Mouse (Mus musculus) thymus, adult 18-20 months (tissue): Measurements from ENCODE around the gene Ttc12.
A peak's percentile ranks its signal among the peaks of the same experiment; 100 is the strongest.

ENCODE experiments used
- DNase-seq, 2 experiments: peaks; one replicate each; pipeline ENCODE4 v3.0.0; 2022; ENCODE audit warnings: mixed read lengths in 2 of 2

Ttc12 gene

GRCm38 (mm10) chr9:49488912-49489895, 3.2 kb upstream of the Ttc12 start:
- peak; percentile 62 to 68 for DNase-seq

GRCm38 (mm10) chr9:49488258-49488657, 2.2 kb upstream of the Ttc12 start:
- DNase-seq, result no peak

DNA sequence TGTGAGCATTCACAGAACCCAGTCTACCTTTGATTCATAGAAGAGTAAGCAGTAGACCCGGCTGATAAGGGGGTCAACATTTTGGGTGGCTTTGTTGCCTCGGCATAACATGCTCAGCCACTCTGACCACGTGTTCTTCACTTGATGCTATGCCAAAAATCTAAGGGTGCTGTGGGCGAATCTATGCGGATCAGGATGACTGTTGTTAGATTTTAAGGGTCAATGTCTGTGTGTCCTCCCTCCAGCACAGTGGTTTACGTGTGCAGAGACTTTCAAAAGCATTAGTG, 1.6 kb upstream of the Ttc12 start:
- DNase-seq, result no peak

GRCm38 (mm10) chr9:49486805-49487656, 1.0 kb upstream of the Ttc12 start:
- no peak for DNase-seq

- DNase-seq, result no peak
Observed at GRCm38 (mm10) chr9:49485250-49485891, 654 bp downstream of the Ttc12 start.

- no peak for DNase-seq
Observed at GRCm38 (mm10) chr9:49483316-49483715, 2.7 kb downstream of the Ttc12 start.

GRCm38 (mm10) chr9:49472126-49472525, 13.9 kb downstream of the Ttc12 start:
- no peak for DNase-seq

DNA sequence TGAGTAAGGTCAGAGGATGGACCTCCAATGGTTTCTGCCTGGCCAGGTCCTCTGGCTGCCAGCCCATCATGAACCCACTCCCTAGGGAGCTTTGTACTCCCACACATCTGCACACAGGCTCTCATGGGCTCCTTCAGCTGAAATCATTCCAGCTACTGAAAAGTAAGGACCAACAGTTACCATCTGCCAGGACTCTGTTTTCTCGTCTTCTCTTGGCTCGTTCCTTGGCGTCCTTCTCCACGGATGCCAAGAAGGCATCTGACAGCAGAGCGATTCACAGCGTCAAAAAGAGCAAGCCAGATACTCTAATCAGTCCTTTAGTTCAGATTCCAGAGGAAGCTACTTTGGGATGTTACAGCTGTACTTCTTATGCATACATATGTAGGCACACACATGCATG, 15.1 kb downstream of the Ttc12 start:
- DNase-seq, result no peak

DNA sequence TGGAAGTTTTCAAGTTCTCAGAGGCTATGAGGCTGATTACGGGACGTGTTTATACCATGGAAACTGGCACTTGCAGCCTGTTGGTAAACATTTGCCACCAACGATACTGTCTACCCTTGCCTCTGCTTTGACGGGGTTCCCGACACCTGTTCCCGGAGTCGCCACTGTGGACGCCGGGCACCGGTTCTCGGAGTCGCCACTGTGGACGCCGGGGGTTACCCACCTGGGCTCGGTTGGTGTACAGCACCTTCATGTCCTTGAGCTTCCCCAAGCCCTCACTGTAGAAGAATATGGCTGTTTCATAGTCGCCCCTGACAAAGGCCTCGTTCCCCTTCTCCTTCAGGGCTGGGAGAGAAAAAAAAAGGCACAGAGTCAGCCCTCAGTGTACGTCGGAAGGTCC, 16.0 kb downstream of the Ttc12 start:
- no peak for DNase-seq

DNA sequence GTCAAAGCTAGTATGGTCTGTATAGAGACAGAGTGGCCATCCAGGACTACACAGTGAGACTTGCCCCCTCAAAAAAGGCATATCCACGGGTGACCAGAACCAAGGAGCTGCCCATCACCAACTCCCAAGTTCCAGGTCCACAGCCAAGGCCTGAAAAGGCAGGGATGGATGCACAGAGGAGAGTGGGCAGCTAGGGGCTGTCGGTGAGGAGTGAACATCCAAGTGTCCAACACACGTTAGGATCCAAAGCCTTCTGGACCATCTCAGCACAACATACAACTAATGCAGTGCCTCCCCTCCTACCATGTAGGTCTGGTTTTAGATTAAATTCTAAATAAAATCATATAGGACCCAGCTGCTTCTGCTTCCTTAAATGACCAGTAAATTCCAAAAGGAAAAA, 29.9 kb downstream of the Ttc12 start:
- DNase-seq, result no peak

GRCm38 (mm10) chr9:49452396-49452795, 33.6 kb downstream of the Ttc12 start:
- no peak for DNase-seq

GRCm38 (mm10) chr9:49450491-49450890, 35.5 kb downstream of the Ttc12 start:
- no peak for DNase-seq

- DNase-seq, result no peak
Observed at GRCm38 (mm10) chr9:49442621-49443020, 43.4 kb downstream of the Ttc12 start.

GRCm38 (mm10) chr9:49427478-49427877, 58.5 kb downstream of the Ttc12 start:
- DNase-seq, result no peak

DNA sequence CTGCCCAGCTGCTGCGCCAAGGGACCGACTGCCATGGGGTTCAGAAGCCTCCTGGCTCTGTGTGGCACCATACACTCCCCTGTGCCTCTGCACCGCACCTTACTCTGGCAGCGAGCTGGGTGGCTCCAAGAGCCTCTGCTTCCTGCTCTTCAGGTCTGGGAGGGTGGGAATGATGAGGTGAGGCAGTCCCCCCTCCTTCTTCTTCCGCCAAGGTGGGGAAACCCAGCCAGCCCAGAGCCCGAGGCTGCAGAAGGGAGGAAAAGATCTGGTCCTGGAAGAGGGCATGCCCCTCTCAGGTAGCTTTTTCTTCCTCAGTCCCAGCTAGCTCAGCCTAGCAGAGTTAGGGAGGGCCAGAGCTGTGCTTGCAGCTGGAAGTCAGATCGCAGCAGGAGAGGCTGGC, 59.1 kb downstream of the Ttc12 start, which contains the start of gene Ankk1:
Gene Ankk1, minus strand, starts transcription at position 101 of the 400 bp plus-strand sequence.
- no peak for DNase-seq

DNA sequence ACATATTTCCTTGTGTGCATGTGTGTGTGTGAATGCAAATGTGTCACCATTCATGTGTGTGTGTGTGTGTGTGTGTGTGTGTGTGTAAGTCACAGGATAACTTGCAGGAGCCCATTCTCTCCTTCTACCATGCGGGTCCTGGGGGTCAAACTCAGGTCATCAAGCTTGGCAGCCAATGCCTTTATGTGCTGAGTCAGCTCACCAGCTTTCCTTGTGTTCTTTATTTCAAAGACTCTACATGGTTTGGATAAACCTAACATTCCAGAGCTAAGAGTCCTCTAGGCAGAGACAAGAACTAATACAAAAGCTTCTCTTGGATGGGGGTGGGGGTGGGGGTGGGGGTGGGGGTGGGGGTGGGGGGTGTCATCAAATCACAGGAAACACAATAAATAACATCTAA, 60.4 kb downstream of the Ttc12 start:
- DNase-seq, result no peak

GRCm38 (mm10) chr9:49423866-49424265, 62.2 kb downstream of the Ttc12 start:
- no peak for DNase-seq

- no peak for DNase-seq
Observed at GRCm38 (mm10) chr9:49410621-49411020, 75.4 kb downstream of the Ttc12 start.

DNA sequence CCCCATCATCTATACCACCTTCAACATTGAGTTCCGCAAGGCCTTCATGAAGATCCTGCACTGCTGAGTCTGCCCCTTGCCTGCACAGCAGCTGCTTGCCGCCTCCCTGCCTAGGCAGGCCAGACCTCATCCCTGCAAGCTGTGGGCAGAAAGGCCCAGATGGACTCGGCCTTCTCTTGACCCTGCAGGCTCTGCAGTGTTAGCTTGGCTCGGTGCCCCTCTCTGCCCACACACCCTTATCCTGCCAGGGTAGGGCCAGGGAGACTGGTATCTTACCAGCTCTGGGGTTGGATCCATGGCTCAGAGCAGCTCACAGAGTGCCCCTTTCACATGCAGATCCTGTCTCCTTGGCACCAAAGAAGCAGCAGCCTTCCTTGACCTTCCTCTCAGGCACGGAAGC, 79.0 kb downstream of the Ttc12 start:
- no peak for DNase-seq

DNA sequence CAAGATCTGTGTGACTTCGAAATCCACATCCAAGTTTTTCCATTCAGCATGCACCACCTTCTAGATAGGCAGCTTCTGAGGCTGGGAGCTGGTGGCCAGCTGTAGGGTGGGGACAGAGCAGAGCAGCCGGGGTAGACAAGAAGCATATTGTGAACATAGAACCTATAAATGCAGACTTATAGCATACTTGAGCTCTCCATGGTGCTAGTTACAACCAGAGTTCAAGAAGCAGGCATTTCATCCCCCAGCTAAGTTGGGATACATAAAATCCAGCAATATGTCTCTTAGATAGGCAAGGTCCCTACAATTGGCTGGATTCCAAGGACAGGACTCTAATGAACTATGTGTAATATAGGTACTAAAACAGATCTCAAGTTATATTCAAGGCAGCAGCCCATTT, 82.3 kb downstream of the Ttc12 start:
- DNase-seq, result no peak

- DNase-seq, result no peak
Observed at GRCm38 (mm10) chr9:49396006-49396405, 90.0 kb downstream of the Ttc12 start.

GRCm38 (mm10) chr9:49392242-49392641, 93.8 kb downstream of the Ttc12 start:
- DNase-seq, result no peak
